Mouse (Mus musculus): ENCODE data around the gene Alkbh3.

DNA sequence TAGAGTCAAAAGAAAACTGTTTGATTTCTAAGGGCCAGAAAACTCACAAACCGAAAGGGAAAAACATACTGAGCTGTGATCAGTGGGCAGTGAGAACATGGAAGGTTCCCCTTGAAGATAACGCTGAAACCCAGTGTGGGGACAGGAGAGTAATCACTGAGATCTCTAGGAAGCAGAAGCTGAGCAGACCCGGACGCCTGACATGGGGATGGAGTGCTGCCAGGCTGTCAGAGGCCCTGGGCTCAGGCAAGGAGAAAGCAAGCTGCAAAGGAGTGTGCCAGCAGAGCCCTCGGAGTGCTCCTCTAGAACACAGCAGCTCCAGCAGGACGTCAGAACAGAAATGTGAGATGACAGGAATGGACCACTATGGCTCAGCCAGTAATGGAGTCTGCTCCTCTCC is 14.0 kb upstream of the Alkbh3 start:
- TF ChIP-seq CTCF (conservative IDR thresholded peaks at IDR 0.05; ENCODE audit: insufficient read depth, insufficient read length, low read depth, low read length) (no peak), POLR2A (IDR thresholded peaks at IDR 0.05; ENCODE audit: low read depth, low read length) (no peak)
